Mouse (Mus musculus) intestine, embryonic 15.5 days (tissue): ENCODE measurements around the gene Cd209d. TPM values are rescaled to one million over a fixed set of nuclear protein-coding genes. Genes with fewer than 3 reads are reported as not detected.
"Not testable (repeated sequence)": the region's sequence is repeated elsewhere in the genome, so short reads cannot be mapped to it uniquely, and the experiment has no call there.

Source experiments
- ATAC-seq: fragments of 200-750 bp; cut with Nextera tagmentation; 2 replicates; pipeline ENCODE4 v1.8.0; 2017; ENCODE audit warnings: moderate TSS enrichment, moderate library complexity
- H3K27ac ChIP-seq: fragments of 300-500 bp; sonication (generic); 2 replicates; pipeline ENCODE4 v1.5.1; 2015; ENCODE audit warnings: mild to moderate bottlenecking, inconsistent platforms
- H3K27me3 ChIP-seq: fragments of 300-500 bp; sonication (generic); replicated peaks from 2 replicates; pipeline ENCODE4 v1.6.1; 2015; ENCODE audit warnings: inconsistent platforms
- H3K36me3 ChIP-seq: fragments of 300-500 bp; sonication (generic); 2 replicates; pipeline ENCODE4 v1.6.1; 2015; ENCODE audit warnings: inconsistent platforms
- H3K4me1 ChIP-seq: fragments of 300-500 bp; sonication (generic); replicated peaks from 2 replicates; pipeline ENCODE4 v1.6.1; 2015; ENCODE audit warnings: inconsistent platforms
- H3K4me2 ChIP-seq: fragments of 300-500 bp; sonication (generic); replicated peaks from 2 replicates; pipeline ENCODE4 v1.6.1; 2015; ENCODE audit warnings: mild to moderate bottlenecking, inconsistent platforms
- H3K4me3 ChIP-seq: fragments of 300-500 bp; sonication (generic); replicated peaks from 2 replicates; pipeline ENCODE4 v1.5.1; 2015; ENCODE audit warnings: inconsistent platforms
- H3K9ac ChIP-seq: fragments of 300-500 bp; sonication (generic); 2 replicates; pipeline ENCODE4 v1.6.1; 2015; ENCODE audit warnings: inconsistent platforms
- H3K9me3 ChIP-seq: fragments of 300-500 bp; sonication (generic); 2 replicates; pipeline ENCODE4 v1.6.1; 2016; ENCODE audit warnings: inconsistent platforms
- WGBS: fragments of 180-500 bp; shearing (Covaris S2); methylation state at CpG from one replicate; pipeline ENCODE4 v1.1.7; 2015; 5-methylcytosine and 5-hydroxymethylcytosine counted together
- polyA plus RNA-seq: library from polyadenylated mRNA; unstranded; fragments of >200 nt; fragmentation: Nextera tagmentation; extraction: Ambion mirVana; gene quantifications from 2 replicates; pipeline ENCODE4 v1.2.1, GENCODE M21; 2015

The Cd209d gene
- not detected in 2 replicates for polyA plus RNA-seq

DNA sequence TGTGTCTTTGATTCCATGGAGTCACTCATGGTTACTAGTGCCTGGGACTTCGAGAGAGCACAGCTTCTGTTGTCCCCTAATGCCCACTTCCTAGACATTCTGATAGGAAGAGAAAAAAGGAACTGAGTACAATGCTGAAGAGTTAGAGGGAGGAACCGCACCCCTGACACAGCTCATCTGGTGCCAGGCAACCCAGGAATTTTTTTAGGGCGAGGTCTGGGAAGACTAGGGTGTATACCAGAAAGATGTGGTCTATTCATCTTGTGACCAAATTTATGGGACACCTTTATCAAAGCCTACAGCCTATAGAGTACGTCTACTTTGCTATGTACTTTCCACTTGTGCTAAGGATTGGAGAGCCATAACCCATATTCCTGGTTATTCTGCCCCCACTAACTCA is at the start of gene Cd209d:
Cd209d (minus strand) TSS at position 101 of the 400 bp plus-strand sequence.
- no peak within 1 kb of the TSS for H3K27ac ChIP-seq
- ATAC-seq, result no peak
- 78% methylated on average over 4 of the region's 4 CpGs for WGBS

DNA sequence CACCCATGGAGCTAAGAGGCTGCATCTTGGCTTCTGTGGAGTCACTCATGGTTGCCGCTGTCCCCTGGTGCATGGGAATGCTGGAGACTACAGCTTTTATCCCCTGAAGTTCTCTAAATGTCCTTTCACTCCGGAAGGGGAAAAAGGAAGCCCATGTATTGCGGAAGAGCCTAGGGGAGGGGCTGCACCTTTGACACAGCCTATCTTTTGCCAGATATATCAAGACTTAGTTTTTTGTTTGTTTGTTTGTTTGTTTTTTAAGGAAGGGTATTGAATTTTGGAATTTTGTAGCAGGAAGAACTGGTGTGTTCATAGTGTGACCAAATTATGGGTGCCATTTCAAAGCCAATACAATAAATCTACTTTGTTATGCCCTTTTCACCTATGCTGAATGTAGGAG is 48.4 kb upstream of the Cd209d start, which contains the start of gene Cd209b:
Cd209b (minus strand) TSS at position 101 of the 400 bp plus-strand sequence.
- Histone ChIP-seq H3K4me1 (no peaks in the 10 kb centered on the region), H3K9ac (no peak within 1 kb of the TSS), H3K4me2 (no peak within 1 kb of the TSS), H3K27ac (no peak within 1 kb of the TSS), H3K4me3 (no peak within 1 kb of the TSS), H3K9me3 (no peaks in the 10 kb centered on the region), H3K36me3 (no peaks in the 10 kb centered on the region), H3K27me3 (no peaks in the 10 kb centered on the region)
- ATAC-seq, result no peak
- 93% methylated on average over 3 of the region's 3 CpGs for WGBS

More for the DNA sequence above, at the start of gene Cd209d:
- Histone ChIP-seq H3K27me3 (no peaks in the 10 kb centered on the region), H3K4me2 (no peak within 1 kb of the TSS), H3K9me3 (no peaks in the 10 kb centered on the region), H3K36me3 (no peaks in the 10 kb centered on the region), H3K4me3 (no peak within 1 kb of the TSS), H3K4me1 (no peaks in the 10 kb centered on the region), H3K9ac (no peak within 1 kb of the TSS)

DNA sequence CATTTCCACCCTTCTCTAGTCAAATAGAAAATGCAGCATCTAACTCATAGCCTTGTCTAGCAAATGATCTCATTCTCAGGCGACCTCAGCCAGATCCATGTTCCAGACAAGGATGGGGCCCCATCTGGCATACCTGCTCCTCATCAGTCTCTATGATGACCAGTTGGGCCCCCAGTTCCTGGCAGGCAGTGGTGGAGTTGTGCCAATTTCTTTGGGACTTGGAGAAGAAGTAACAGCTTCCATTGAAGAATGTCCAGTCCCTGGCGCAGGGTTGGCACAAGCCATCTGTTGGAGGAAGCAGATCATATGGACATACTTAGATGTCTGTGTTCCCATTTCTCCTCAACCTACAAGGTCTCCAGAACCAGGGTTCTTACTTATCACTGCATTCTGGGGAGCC is 2.2 kb downstream of the Cd209d start:
- ATAC-seq, result no peak
- no peak overlapping the region for H3K4me2 ChIP-seq
- no peak overlapping the region for H3K27ac ChIP-seq
- no peak overlapping the region for H3K9ac ChIP-seq
- H3K4me1 ChIP-seq, result no peaks in the 10 kb centered on the region
- H3K36me3 ChIP-seq, result no peaks in the 10 kb centered on the region
- WGBS, result 76% methylated on average over 2 of the region's 2 CpGs
- no peaks in the 10 kb centered on the region for H3K9me3 ChIP-seq
- H3K27me3 ChIP-seq, result no peaks in the 10 kb centered on the region
- H3K4me3 ChIP-seq, result no peak overlapping the region

DNA sequence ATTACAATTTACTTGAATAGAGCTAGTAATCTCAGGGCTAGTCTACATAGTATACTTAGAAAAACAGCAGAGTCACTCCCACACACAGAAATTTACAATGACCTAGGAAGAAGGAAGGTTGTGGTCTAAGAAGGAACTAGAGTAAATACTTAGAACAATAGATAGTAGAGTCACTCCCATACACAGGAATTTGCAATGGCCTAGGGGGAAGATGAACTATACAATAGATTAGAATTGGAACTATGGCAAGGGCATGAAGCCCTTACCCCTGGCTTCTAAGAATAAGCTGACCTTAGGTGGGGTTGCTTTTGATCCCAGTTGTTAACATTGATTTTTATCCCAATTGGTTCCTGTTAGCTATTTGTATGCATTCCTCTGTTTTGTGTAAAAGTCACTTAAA is 15.6 kb downstream of the Cd209d start:
- H3K4me1 ChIP-seq, H3K9me3 ChIP-seq, H3K36me3 ChIP-seq, H3K4me2 ChIP-seq, H3K27ac ChIP-seq, H3K4me3 ChIP-seq, ATAC-seq, H3K27me3 ChIP-seq, H3K9ac ChIP-seq: not testable (repeated sequence)

GRCm38 (mm10) chr8:3854209-3854608 is 24.1 kb downstream of the Cd209d start, which contains the start of gene Cd209e:
Gene Cd209e (minus strand): TSS chr8:3854309.
- Histone ChIP-seq H3K4me1 (no peaks in the 10 kb centered on the region), H3K4me2 (no peak within 1 kb of the TSS), H3K9me3 (no peaks in the 10 kb centered on the region), H3K4me3 (no peak within 1 kb of the TSS), H3K27me3 (no peaks in the 10 kb centered on the region), H3K27ac (no peak within 1 kb of the TSS), H3K36me3 (no peaks in the 10 kb centered on the region), H3K9ac (no peak within 1 kb of the TSS)
- no peak for ATAC-seq
- 75% methylated on average over 2 of the region's 2 CpGs for WGBS

Other genes starting within 250 kb of the Cd209d start
- 110 and 123 TPM in 2 replicates for gene Stxbp2, start 247.6 kb downstream of the Cd209d start, polyA plus RNA-seq
- gene Retn, start 222.8 kb downstream of the Cd209d start, polyA plus RNA-seq, result 0.27 TPM in 1 of 2 replicates, not detected in the other
- gene Mcemp1, start 212.8 kb downstream of the Cd209d start, polyA plus RNA-seq, result 0.40 and 0.54 TPM in 2 replicates
- gene Fcor, start 206.2 kb downstream of the Cd209d start, polyA plus RNA-seq, result 8.0 and 9.1 TPM in 2 replicates
- 36.0 and 36.7 TPM in 2 replicates for gene Trappc5, start 202.3 kb downstream of the Cd209d start, polyA plus RNA-seq
- gene Fcer2a, start 184.4 kb downstream of the Cd209d start, polyA plus RNA-seq, result 0.08 and 0.09 TPM in 2 replicates
- gene Clec4g, start 157.9 kb downstream of the Cd209d start, polyA plus RNA-seq, result 0.40 TPM in 1 of 2 replicates, not detected in the other
- gene Cd209a, start 129.6 kb downstream of the Cd209d start, polyA plus RNA-seq, result 0.15 and 0.23 TPM in 2 replicates
- gene Cd209e, start 24.2 kb downstream of the Cd209d start, polyA plus RNA-seq, result not detected in 2 replicates
- 0.27 TPM in 1 of 2 replicates, not detected in the other for gene Cd209b, start 48.3 kb upstream of the Cd209d start, polyA plus RNA-seq
- gene Cd209c, start 76.2 kb upstream of the Cd209d start, polyA plus RNA-seq, result 0.11 and 0.20 TPM in 2 replicates
- gene Cd209f, start 227.3 kb upstream of the Cd209d start, polyA plus RNA-seq, result not detected in 2 replicates